Mouse (Mus musculus) limb, embryonic 10.5 days (tissue): ENCODE data around the gene Ces2c. TPM values are rescaled to one million over a fixed set of nuclear protein-coding genes. Genes with fewer than 3 reads are reported as not detected.
"Not testable (repeated sequence)": the region's sequence is repeated elsewhere in the genome, so short reads cannot be mapped to it uniquely, and the experiment has no call there.

Experiments
- DNase-seq: peaks from one replicate; pipeline ENCODE4 v3.0.0-alpha.2; 2017; ENCODE audit warnings: low spot score
- H3K27ac ChIP-seq: fragments of 300-500 bp; sonication (generic); 2 replicates; pipeline ENCODE4 v1.5.1; 2016; ENCODE audit warnings: mild to moderate bottlenecking
- H3K27me3 ChIP-seq: fragments of 300-500 bp; sonication (generic); 2 replicates; pipeline ENCODE4 v1.6.1; 2016; ENCODE audit warnings: low read depth, mild to moderate bottlenecking; ENCODE audit not compliant: poor library complexity, severe bottlenecking
- H3K36me3 ChIP-seq: fragments of 300-500 bp; sonication (generic); 2 replicates; pipeline ENCODE4 v1.6.1; 2016; ENCODE audit warnings: mild to moderate bottlenecking, moderate library complexity
- H3K4me1 ChIP-seq: fragments of 300-500 bp; sonication (generic); 2 replicates; pipeline ENCODE4 v1.6.1; 2016
- H3K4me3 ChIP-seq: fragments of 300-500 bp; sonication (generic); 2 replicates; pipeline ENCODE4 v1.5.1; 2016; ENCODE audit warnings: mild to moderate bottlenecking, moderate library complexity
- H3K9me3 ChIP-seq: fragments of 300-500 bp; sonication (generic); replicated peaks from 2 replicates; pipeline ENCODE4 v1.6.1; 2016; ENCODE audit warnings: mild to moderate bottlenecking
- WGBS: fragments of 180-500 bp; shearing (Covaris S2); methylation state at CpG from one replicate; pipeline ENCODE4 v1.1.7; 2016; 5-methylcytosine and 5-hydroxymethylcytosine counted together
- polyA plus RNA-seq: library from polyadenylated mRNA; unstranded; fragments of >200 nt; fragmentation: Nextera tagmentation; extraction: Ambion mirVana; gene quantifications from 2 replicates; pipeline ENCODE4 v1.2.1, GENCODE M21; 2016

The Ces2c gene
- not detected in 2 replicates for polyA plus RNA-seq

- H3K36me3 ChIP-seq, result no peaks in the 10 kb centered on the region
- DNase-seq, result no peak
- WGBS, result 83% methylated on average over 3 of the region's 3 CpGs
These were observed at the start of gene Ces2c for GRCm38 (mm10) chr8:104846831-104847230. TSS of gene Ces2c (plus strand) at chr8:104847068.

GRCm38 (mm10) chr8:104799385-104799784 lies 47.5 kb upstream of the Ces2c start:
- WGBS, result 88% methylated on average over 1 of the region's 1 CpGs
- Histone ChIP-seq H3K27ac (no peak overlapping the region), H3K4me1 (no peaks in the 10 kb centered on the region), H3K27me3 (no peaks in the 10 kb centered on the region), H3K4me3 (no peak overlapping the region), H3K9me3 (no peaks in the 10 kb centered on the region), H3K36me3 (no peaks in the 10 kb centered on the region)
- no peak for DNase-seq

More at GRCm38 (mm10) chr8:104846831-104847230, at the start of gene Ces2c:
- no peaks in the 10 kb centered on the region for H3K9me3 ChIP-seq
- no peaks in the 10 kb centered on the region for H3K27me3 ChIP-seq
- no peak within 1 kb of the TSS for H3K27ac ChIP-seq
- H3K4me3 ChIP-seq, result no peak within 1 kb of the TSS
- no peaks in the 10 kb centered on the region for H3K4me1 ChIP-seq

- no peak overlapping the region for H3K4me3 ChIP-seq
- H3K27me3 ChIP-seq, result no peaks in the 10 kb centered on the region
- no peaks in the 10 kb centered on the region for H3K36me3 ChIP-seq
- peaks cover 3% of the 10 kb centered on the region; the same call in 1 of the 2 replicates for H3K4me1 ChIP-seq
- H3K9me3 ChIP-seq, result no peaks in the 10 kb centered on the region
- 33% methylated on average over 2 of the region's 2 CpGs for WGBS
- H3K27ac ChIP-seq, result no peak overlapping the region
- DNase-seq, result no peak
These were observed 40.7 kb upstream of the Ces2c start for GRCm38 (mm10) chr8:104806127-104806526.

GRCm38 (mm10) chr8:104808542-104809413 lies 38.1 kb upstream of the Ces2c start:
- Histone ChIP-seq H3K4me1 (peaks cover 3% of the 10 kb centered on the region; the same call in 1 of the 2 replicates), H3K27me3 (no peaks in the 10 kb centered on the region)
- WGBS, result 86% methylated on average over 7 of the region's 7 CpGs

GRCm38 (mm10) chr8:104809436-104809835 lies 37.4 kb upstream of the Ces2c start:
- Histone ChIP-seq H3K4me1 (peaks cover 3% of the 10 kb centered on the region; the same call in 1 of the 2 replicates), H3K9me3 (no peaks in the 10 kb centered on the region), H3K36me3 (no peaks in the 10 kb centered on the region), H3K27ac (no peak overlapping the region), H3K27me3 (no peaks in the 10 kb centered on the region), H3K4me3 (no peak overlapping the region)
- DNase-seq, result no peak
- WGBS, result 91% methylated on average over 3 of the region's 3 CpGs

More at GRCm38 (mm10) chr8:104808542-104809413, 38.1 kb upstream of the Ces2c start:
- no peaks in the 10 kb centered on the region for H3K36me3 ChIP-seq
- no peak for DNase-seq
- H3K4me3 ChIP-seq, result no peak overlapping the region
- no peaks in the 10 kb centered on the region for H3K9me3 ChIP-seq
- no peak overlapping the region for H3K27ac ChIP-seq

GRCm38 (mm10) chr8:104826912-104827311 lies 20.0 kb upstream of the Ces2c start:
- no peak for DNase-seq
- H3K36me3 ChIP-seq, result no peaks in the 10 kb centered on the region
- no peaks in the 10 kb centered on the region for H3K27me3 ChIP-seq
- H3K9me3 ChIP-seq, result no peaks in the 10 kb centered on the region
- no peak overlapping the region for H3K4me3 ChIP-seq
- no peaks in the 10 kb centered on the region for H3K4me1 ChIP-seq
- H3K27ac ChIP-seq, result no peak overlapping the region
- WGBS, result 93% methylated on average over 1 of the region's 1 CpGs

GRCm38 (mm10) chr8:104828221-104828620 lies 18.6 kb upstream of the Ces2c start:
- H3K4me3 ChIP-seq, result no peak overlapping the region
- WGBS, result 78% methylated on average over 3 of the region's 3 CpGs
- no peaks in the 10 kb centered on the region for H3K4me1 ChIP-seq
- no peak for DNase-seq
- H3K9me3 ChIP-seq, result no peaks in the 10 kb centered on the region
- H3K27ac ChIP-seq, result no peak overlapping the region
- no peaks in the 10 kb centered on the region for H3K27me3 ChIP-seq
- no peaks in the 10 kb centered on the region for H3K36me3 ChIP-seq

GRCm38 (mm10) chr8:104831440-104831839 lies 15.4 kb upstream of the Ces2c start, which contains the start of gene Ces2b:
TSS of gene Ces2b (plus strand) at chr8:104831572.
- H3K4me1 ChIP-seq, result no peaks in the 10 kb centered on the region
- no peak for DNase-seq
- 72% methylated on average over 5 of the region's 5 CpGs for WGBS
- H3K27ac ChIP-seq, result no peak within 1 kb of the TSS
- no peaks in the 10 kb centered on the region for H3K9me3 ChIP-seq
- no peaks in the 10 kb centered on the region for H3K27me3 ChIP-seq
- no peaks in the 10 kb centered on the region for H3K36me3 ChIP-seq
- no peak within 1 kb of the TSS for H3K4me3 ChIP-seq

- no peaks in the 10 kb centered on the region for H3K36me3 ChIP-seq
- H3K9me3 ChIP-seq, result no peaks in the 10 kb centered on the region
- WGBS, result 86% methylated on average over 3 of the region's 3 CpGs
- H3K27me3 ChIP-seq, result no peaks in the 10 kb centered on the region
- no peak for DNase-seq
- no peaks in the 10 kb centered on the region for H3K4me1 ChIP-seq
- H3K4me3 ChIP-seq, result no peak overlapping the region
- no peak overlapping the region for H3K27ac ChIP-seq
These were observed 5.3 kb upstream of the Ces2c start for GRCm38 (mm10) chr8:104841360-104842078.

- Histone ChIP-seq H3K4me3 (no peak overlapping the region), H3K36me3 (no peaks in the 10 kb centered on the region), H3K4me1 (no peaks in the 10 kb centered on the region), H3K27ac (no peak overlapping the region), H3K27me3 (no peaks in the 10 kb centered on the region), H3K9me3 (no peaks in the 10 kb centered on the region)
- WGBS, result 79% methylated on average over 4 of the region's 4 CpGs
- no peak for DNase-seq
These were observed 1.0 kb downstream of the Ces2c start for GRCm38 (mm10) chr8:104847741-104848462.

GRCm38 (mm10) chr8:104866844-104867531 lies 20.1 kb downstream of the Ces2c start:
- WGBS, result no CpG with 5 or more reads among the region's 4 CpGs
- not testable (repeated sequence) for H3K4me3 ChIP-seq, H3K9me3 ChIP-seq, H3K27ac ChIP-seq, H3K27me3 ChIP-seq, H3K4me1 ChIP-seq, H3K36me3 ChIP-seq, DNase-seq

GRCm38 (mm10) chr8:104868876-104869275 lies 22.0 kb downstream of the Ces2c start:
- not testable (repeated sequence) for H3K27me3 ChIP-seq, H3K4me3 ChIP-seq, H3K4me1 ChIP-seq, H3K27ac ChIP-seq, DNase-seq, H3K36me3 ChIP-seq, H3K9me3 ChIP-seq
- WGBS, result no CpG with 5 or more reads among the region's 2 CpGs
